Mouse (Mus musculus) liver, embryonic 16.5 days (tissue): Measurements from ENCODE around the gene Fam83c. TPM values are rescaled to one million over a fixed set of nuclear protein-coding genes. Genes with fewer than 3 reads are reported as not detected.
A peak's percentile ranks its signal among the peaks of the same experiment; 100 is the strongest.

Source experiments
- ATAC-seq: fragments of 200-750 bp; cut with Nextera tagmentation; 2 replicates; pipeline ENCODE4 v1.8.0; 2017; ENCODE audit warnings: low read depth, mild to moderate bottlenecking, moderate number of reproducible peaks, moderate library complexity
- H3K27ac ChIP-seq: fragments of 300-500 bp; sonication (generic); 2 replicates; pipeline ENCODE4 v1.5.1; 2014; ENCODE audit warnings: mild to moderate bottlenecking, low read length
- H3K27me3 ChIP-seq: fragments of 300-500 bp; sonication (generic); 2 replicates; pipeline ENCODE4 v1.6.1; 2014; ENCODE audit warnings: low read depth, low read length, mixed read lengths; ENCODE audit not compliant: control insufficient read depth, insufficient read depth
- H3K36me3 ChIP-seq: fragments of 300-500 bp; sonication (generic); 2 replicates; pipeline ENCODE4 v1.6.1; 2014; ENCODE audit warnings: mild to moderate bottlenecking; ENCODE audit not compliant: control insufficient read depth, insufficient read depth
- H3K4me1 ChIP-seq: fragments of 300-500 bp; sonication (generic); 2 replicates; pipeline ENCODE4 v1.6.1; 2014; ENCODE audit warnings: low read depth, low read length, mixed read lengths; ENCODE audit not compliant: control insufficient read depth
- H3K4me2 ChIP-seq: fragments of 300-500 bp; sonication (generic); 2 replicates; pipeline ENCODE4 v1.6.1; 2014; ENCODE audit warnings: low read depth, low read length, mixed read lengths
- H3K4me3 ChIP-seq: fragments of 300-500 bp; sonication (generic); 2 replicates; pipeline ENCODE4 v1.5.1; 2014; ENCODE audit warnings: low read depth, mild to moderate bottlenecking, low read length
- H3K9ac ChIP-seq: fragments of 300-500 bp; sonication (generic); 2 replicates; pipeline ENCODE4 v1.6.1; 2014; ENCODE audit warnings: low read depth, low read length
- H3K9me3 ChIP-seq: fragments of 300-500 bp; sonication (generic); replicated peaks from 2 replicates; pipeline ENCODE4 v1.6.1; 2016; ENCODE audit warnings: low read length; ENCODE audit not compliant: control insufficient read depth
- WGBS: fragments of 180-500 bp; shearing (Covaris S2); extraction: QIAGEN DNeasy Blood & Tissue Kit; methylation state at CpG from one replicate; pipeline ENCODE4 v1.1.7; 2014; ENCODE audit not compliant: insufficient replicate concordance; 5-methylcytosine and 5-hydroxymethylcytosine counted together
- polyA plus RNA-seq: library from polyadenylated mRNA; unstranded; fragments of >200 nt; fragmentation: Nextera tagmentation; extraction: Ambion mirVana; gene quantifications from 2 replicates; pipeline ENCODE4 v1.2.1, GENCODE M21; 2015

The Fam83c gene
- polyA plus RNA-seq, 1 experiment from 2014 or later, result 0.14 TPM

- no peaks in the 10 kb centered on the region for H3K27me3 ChIP-seq
- WGBS, result 49% methylated on average over 6 of the region's 6 CpGs
- H3K36me3 ChIP-seq, result peaks cover 31% of the 10 kb centered on the region
- H3K9me3 ChIP-seq, result no peaks in the 10 kb centered on the region
- peak overlapping the region; percentile 41 for H3K4me2 ChIP-seq
- no peak for ATAC-seq
- peaks cover 22% of the 10 kb centered on the region for H3K4me1 ChIP-seq
- H3K4me3 ChIP-seq, result peak overlapping the region; percentile 88
- peak overlapping the region; percentile 30; the same call in 1 of the 2 replicates for H3K9ac ChIP-seq
- peak overlapping the region; percentile 73 for H3K27ac ChIP-seq
These were observed 15.0 kb downstream of the Fam83c start for GRCm38 (mm10) chr2:155819449-155820251.

GRCm38 (mm10) chr2:155819392-155819448 is 15.4 kb downstream of the Fam83c start, which contains the start of gene BC029722:
TSS of gene BC029722 (minus strand) at chr2:155819426.
- Histone ChIP-seq H3K27ac (peak within 1 kb of the TSS; percentile 75), H3K4me2 (peak within 1 kb of the TSS; percentile 97), H3K27me3 (no peaks in the 10 kb centered on the region), H3K9me3 (no peaks in the 10 kb centered on the region), H3K36me3 (peaks cover 31% of the 10 kb centered on the region), H3K9ac (peak within 1 kb of the TSS; percentile 85), H3K4me1 (peaks cover 22% of the 10 kb centered on the region), H3K4me3 (peak within 1 kb of the TSS; percentile 88)
- no peak for ATAC-seq

- Histone ChIP-seq H3K27me3 (no peaks in the 10 kb centered on the region), H3K9ac (peak overlapping the region; percentile 85), H3K27ac (peak overlapping the region; percentile 75), H3K9me3 (no peaks in the 10 kb centered on the region), H3K4me3 (peak overlapping the region; percentile 88), H3K4me1 (peaks cover 22% of the 10 kb centered on the region), H3K4me2 (peak overlapping the region; percentile 97), H3K36me3 (peaks cover 29% of the 10 kb centered on the region)
- peak; percentile 98 for ATAC-seq
- 1% methylated on average over 37 of the region's 37 CpGs for WGBS
These were observed 15.9 kb downstream of the Fam83c start for GRCm38 (mm10) chr2:155818596-155819391.

GRCm38 (mm10) chr2:155817301-155818245 is 17.1 kb downstream of the Fam83c start:
- Histone ChIP-seq H3K27me3 (no peaks in the 10 kb centered on the region), H3K9ac (no peak overlapping the region), H3K4me2 (peak overlapping the region; percentile 97), H3K36me3 (peaks cover 19% of the 10 kb centered on the region; the same call in 1 of the 2 replicates), H3K4me1 (peaks cover 22% of the 10 kb centered on the region), H3K4me3 (no peak overlapping the region; the same call in 1 of the 2 replicates), H3K9me3 (no peaks in the 10 kb centered on the region), H3K27ac (no peak overlapping the region)
- 58% methylated on average over 10 of the region's 10 CpGs for WGBS
- ATAC-seq, result no peak

GRCm38 (mm10) chr2:155816179-155816578 is 18.5 kb downstream of the Fam83c start:
- H3K9me3 ChIP-seq, result no peaks in the 10 kb centered on the region
- H3K4me3 ChIP-seq, result no peak overlapping the region
- peaks cover 22% of the 10 kb centered on the region for H3K4me1 ChIP-seq
- 83% methylated on average over 1 of the region's 1 CpGs for WGBS
- H3K4me2 ChIP-seq, result no peak overlapping the region
- ATAC-seq, result no peak
- no peak overlapping the region for H3K9ac ChIP-seq
- peaks cover 9% of the 10 kb centered on the region; the same call in 1 of the 2 replicates for H3K36me3 ChIP-seq
- H3K27me3 ChIP-seq, result no peaks in the 10 kb centered on the region
- H3K27ac ChIP-seq, result no peak overlapping the region

GRCm38 (mm10) chr2:155814829-155815228 is 19.8 kb downstream of the Fam83c start:
- ATAC-seq, result no peak

GRCm38 (mm10) chr2:155812637-155813036 is 22.0 kb downstream of the Fam83c start:
- Histone ChIP-seq H3K9me3 (no peaks in the 10 kb centered on the region), H3K27ac (no peak overlapping the region), H3K27me3 (no peaks in the 10 kb centered on the region), H3K4me3 (no peak overlapping the region), H3K36me3 (no peaks in the 10 kb centered on the region), H3K9ac (no peak overlapping the region), H3K4me1 (peaks cover under 1% of the 10 kb centered on the region), H3K4me2 (no peak overlapping the region)
- no peak for ATAC-seq
- WGBS, result 51% methylated on average over 4 of the region's 4 CpGs

More at GRCm38 (mm10) chr2:155814829-155815228, 19.8 kb downstream of the Fam83c start:
- H3K4me1 ChIP-seq, result peaks cover 19% of the 10 kb centered on the region
- no peaks in the 10 kb centered on the region for H3K9me3 ChIP-seq
- no peak overlapping the region for H3K27ac ChIP-seq
- no peaks in the 10 kb centered on the region for H3K27me3 ChIP-seq
- H3K4me3 ChIP-seq, result no peak overlapping the region
- H3K4me2 ChIP-seq, result no peak overlapping the region
- 14% methylated on average over 5 of the region's 5 CpGs for WGBS
- H3K9ac ChIP-seq, result no peak overlapping the region
- no peaks in the 10 kb centered on the region for H3K36me3 ChIP-seq

GRCm38 (mm10) chr2:155811821-155812396 is 22.7 kb downstream of the Fam83c start:
- H3K9me3 ChIP-seq, result no peaks in the 10 kb centered on the region
- H3K9ac ChIP-seq, result no peak overlapping the region
- no peak overlapping the region for H3K4me2 ChIP-seq
- H3K36me3 ChIP-seq, result no peaks in the 10 kb centered on the region
- 0 out of 2 replicates have a peak, but pooled peaks have one; percentile 27 for ATAC-seq
- no peak overlapping the region for H3K27ac ChIP-seq
- H3K4me3 ChIP-seq, result no peak overlapping the region
- WGBS, result 40% methylated on average over 16 of the region's 16 CpGs
- H3K27me3 ChIP-seq, result no peaks in the 10 kb centered on the region
- no peaks in the 10 kb centered on the region for H3K4me1 ChIP-seq
